Mouse (Mus musculus) heart, adult 2 months (tissue): ENCODE measurements around the gene Fscn1. TPM values are rescaled to one million over a fixed set of nuclear protein-coding genes. Genes with fewer than 3 reads are reported as not detected.
A peak's percentile ranks its signal among the peaks of the same experiment; 100 is the strongest.

Source experiments
- DNase-seq, 2 experiments: peaks; one replicate each; pipeline ENCODE4 v3.0.0; 2021
- H3K27ac ChIP-seq: fragments of 200-600 bp; 2 replicates; pipeline ENCODE4 v1.8.1; 2022
- H3K27me3 ChIP-seq: fragments of 200-500 bp; 2 replicates; pipeline ENCODE4 v1.6.1; 2012; ENCODE audit warnings: mild to moderate bottlenecking, low read length, inconsistent platforms, mixed read lengths; ENCODE audit not compliant: control insufficient read depth, insufficient read depth
- H3K36me3 ChIP-seq: fragments of 200-500 bp; 2 replicates; pipeline ENCODE4 v1.6.1; 2012; ENCODE audit warnings: low read length, inconsistent platforms; ENCODE audit not compliant: control insufficient read depth, insufficient read depth
- H3K4me1 ChIP-seq: fragments of 200-500 bp; 2 replicates; pipeline ENCODE4 v1.6.1; 2011; ENCODE audit warnings: low read length; ENCODE audit not compliant: control insufficient read depth, insufficient read depth
- H3K4me3 ChIP-seq: fragments of 200-600 bp; 2 replicates; pipeline ENCODE4 v1.8.1; 2022
- H3K79me2 ChIP-seq: fragments of 200-500 bp; replicated peaks from 2 replicates; pipeline ENCODE4 v1.6.1; 2012; ENCODE audit warnings: mild to moderate bottlenecking, inconsistent platforms, low read length, moderate library complexity, mixed read lengths; ENCODE audit not compliant: control insufficient read depth, insufficient read depth
- H3K9ac ChIP-seq: fragments of 200-500 bp; 2 replicates; pipeline ENCODE4 v1.6.1; 2012; ENCODE audit warnings: low read depth, mild to moderate bottlenecking, control low read depth, inconsistent platforms, low read length, mixed read lengths
- CTCF ChIP-seq: fragments of 200-600 bp; IDR thresholded peaks from 2 replicates; pipeline ENCODE4 v1.8.1; 2022; ENCODE audit warnings: antibody characterized with exemption, mild to moderate bottlenecking, moderate library complexity
- EP300 ChIP-seq: fragments of 200-500 bp; IDR thresholded peaks from 2 replicates; pipeline ENCODE4 v1.6.1; 2011; ENCODE audit warnings: low read depth, low read length, control low read depth; ENCODE audit not compliant: insufficient read depth
- POLR2A ChIP-seq: fragments of 200-500 bp; IDR thresholded peaks from 2 replicates; pipeline ENCODE4 v1.6.1; 2011; ENCODE audit warnings: mild to moderate bottlenecking, low read depth, low read length, control low read depth; ENCODE audit not compliant: insufficient read depth
- WGBS: fragments of 180-500 bp; shearing (Covaris S2); methylation state at CpG from one replicate; pipeline ENCODE4 v1.1.7; 2018; 5-methylcytosine and 5-hydroxymethylcytosine counted together
- intact Hi-C: fragments of 180-260 bp; cut with DNase I; formaldehyde crosslinking; loops from one replicate; pipeline ENCODE4 v1.15.1; 2025
- polyA plus RNA-seq: library from polyadenylated mRNA; depleted of rRNA; stranded (reverse); fragments of >200 nt; gene quantifications from 2 replicates; pipeline ENCODE4 v1.2.3, GENCODE M21; 2012
- total RNA-seq, 2 experiments: library from RNA; stranded (reverse); gene quantifications; 2 replicates each; pipeline ENCODE4 v1.2.3; 2021

The Fscn1 gene
- total and polyA plus RNA-seq, 3 experiments: 18.7 to 37.0 (median 22.5) TPM

GRCm38 (mm10) chr5:142917402-142917801 is 42.7 kb upstream of the Fscn1 start:
- no peak overlapping the region for H3K27ac ChIP-seq
- TF ChIP-seq POLR2A (no peak), CTCF (no peak), EP300 (no peak)
- intact Hi-C loops: no loop called here
- H3K9ac ChIP-seq: no peak overlapping the region
- no peak for DNase-seq
- H3K4me3 ChIP-seq: no peak overlapping the region
- peaks cover 10% of the 10 kb centered on the region for H3K4me1 ChIP-seq
- 96% methylated on average over 8 of the region's 8 CpGs for WGBS
- H3K36me3 ChIP-seq: no peaks in the 10 kb centered on the region
- H3K27me3 ChIP-seq: no peaks in the 10 kb centered on the region
- no peaks in the 10 kb centered on the region for H3K79me2 ChIP-seq

- Histone ChIP-seq H3K4me3 (no peak overlapping the region), H3K27ac (peak overlapping the region; percentile 85), H3K9ac (no peak overlapping the region), H3K36me3 (no peaks in the 10 kb centered on the region), H3K79me2 (no peaks in the 10 kb centered on the region), H3K4me1 (peaks cover 10% of the 10 kb centered on the region), H3K27me3 (no peaks in the 10 kb centered on the region)
- TF ChIP-seq CTCF (peak; percentile 13; the same call in 1 of the 2 replicates), POLR2A (peak; percentile 51), EP300 (peak; percentile 98)
- intact Hi-C loops: loop anchor here (1.0 kb wide), 1 partner anchor 10 kb away; no protein-coding TSS in a partner anchor
- WGBS: 14% methylated on average over 8 of the region's 8 CpGs
- peak; percentile 84 to 93 for DNase-seq
Observed at GRCm38 (mm10) chr5:142920311-142921073, 39.7 kb upstream of the Fscn1 start.

- Histone ChIP-seq H3K9ac (no peak overlapping the region), H3K4me1 (peaks cover 10% of the 10 kb centered on the region), H3K27ac (peak overlapping the region; percentile 85), H3K4me3 (no peak overlapping the region), H3K36me3 (no peaks in the 10 kb centered on the region), H3K27me3 (no peaks in the 10 kb centered on the region), H3K79me2 (no peaks in the 10 kb centered on the region)
- no peak for TF ChIP-seq EP300
- TF ChIP-seq POLR2A: no peak
- no peak for TF ChIP-seq CTCF
- intact Hi-C loops: no loop called here
- no peak for DNase-seq
- 23% methylated on average over 6 of the region's 6 CpGs for WGBS
Observed at GRCm38 (mm10) chr5:142921074-142921459, 39.1 kb upstream of the Fscn1 start.

GRCm38 (mm10) chr5:142922251-142922650 is 37.9 kb upstream of the Fscn1 start:
- Histone ChIP-seq H3K27ac (peak overlapping the region; percentile 85; the same call in 1 of the 2 replicates), H3K4me3 (no peak overlapping the region), H3K79me2 (no peaks in the 10 kb centered on the region), H3K36me3 (no peaks in the 10 kb centered on the region), H3K4me1 (peaks cover 10% of the 10 kb centered on the region), H3K27me3 (no peaks in the 10 kb centered on the region), H3K9ac (no peak overlapping the region)
- no peak for TF ChIP-seq POLR2A
- no peak for TF ChIP-seq EP300
- TF ChIP-seq CTCF: no peak
- intact Hi-C loops: no loop called here
- DNase-seq: no peak
- WGBS: 88% methylated on average over 5 of the region's 5 CpGs

GRCm38 (mm10) chr5:142923781-142924180 is 36.4 kb upstream of the Fscn1 start:
- intact Hi-C loops: no loop called here
- no peaks in the 10 kb centered on the region for H3K36me3 ChIP-seq
- H3K27me3 ChIP-seq: no peaks in the 10 kb centered on the region
- H3K4me3 ChIP-seq: no peak overlapping the region
- TF ChIP-seq POLR2A (no peak), CTCF (no peak), EP300 (no peak)
- 77% methylated on average over 3 of the region's 3 CpGs for WGBS
- no peak for DNase-seq
- no peak overlapping the region for H3K9ac ChIP-seq
- no peak overlapping the region for H3K27ac ChIP-seq
- peaks cover 12% of the 10 kb centered on the region for H3K4me1 ChIP-seq
- no peaks in the 10 kb centered on the region for H3K79me2 ChIP-seq

GRCm38 (mm10) chr5:142924336-142924959 is 35.7 kb upstream of the Fscn1 start:
- intact Hi-C loops: no loop called here
- TF ChIP-seq POLR2A (no peak), EP300 (no peak), CTCF (no peak)
- H3K4me1 ChIP-seq: peaks cover 15% of the 10 kb centered on the region

More at GRCm38 (mm10) chr5:142924336-142924959, 35.7 kb upstream of the Fscn1 start:
- Histone ChIP-seq H3K27me3 (no peaks in the 10 kb centered on the region), H3K9ac (no peak overlapping the region), H3K27ac (no peak overlapping the region), H3K36me3 (no peaks in the 10 kb centered on the region), H3K79me2 (no peaks in the 10 kb centered on the region), H3K4me3 (no peak overlapping the region)
- 71% methylated on average over 12 of the region's 12 CpGs for WGBS
- DNase-seq: no peak
